Mouse (Mus musculus): Measurements from ENCODE around the gene Rln1. TPM values are rescaled to one million over a fixed set of nuclear protein-coding genes. Genes with fewer than 3 reads are reported as not detected.
A peak's percentile ranks its signal among the peaks of the same experiment; 100 is the strongest.

Gene Rln1
- 0.45 and 0.46 TPM in 2 replicates for polyA plus RNA-seq (2016; fragmentation: Nextera tagmentation; extraction: Ambion mirVana)

- H3K27ac ChIP-seq = no peak within 1 kb of the TSS
- WGBS = 4% methylated on average over 23 of the region's 23 CpGs
- no peak for ATAC-seq (ENCODE audit: insufficient number of reproducible peaks, insufficient read depth, low FRiP score, low TSS enrichment)
Measured at GRCm38 (mm10) chr19:29334068-29334745, at the start of gene Rln1. TSS of gene Rln1 (minus strand) at chr19:29334670.

GRCm38 (mm10) chr19:29383368-29383767, 48.9 kb upstream of the Rln1 start:
- Histone ChIP-seq H3K9ac (no peak overlapping the region), H3K27me3 (no peaks in the 10 kb centered on the region), H3K9me3 (no peaks in the 10 kb centered on the region), H3K27ac (no peak overlapping the region), H3K4me3 (no peak overlapping the region), H3K36me3 (no peaks in the 10 kb centered on the region), H3K4me1 (no peaks in the 10 kb centered on the region), H3K4me2 (replicated peaks) (no peak overlapping the region)
- ATAC-seq (ENCODE audit: insufficient number of reproducible peaks, insufficient read depth, low FRiP score, low TSS enrichment) = no peak
- WGBS = 94% methylated on average over 5 of the region's 5 CpGs

More at GRCm38 (mm10) chr19:29334068-29334745, at the start of gene Rln1:
- Histone ChIP-seq H3K36me3 (no peaks in the 10 kb centered on the region), H3K4me1 (peaks cover 10% of the 10 kb centered on the region; the same call in 1 of the 2 replicates), H3K27me3 (no peaks in the 10 kb centered on the region), H3K4me2 (replicated peaks) (peak within 1 kb of the TSS; percentile 81), H3K9ac (peak within 1 kb of the TSS; percentile 50), H3K9me3 (no peaks in the 10 kb centered on the region), H3K4me3 (peak within 1 kb of the TSS; percentile 41)

GRCm38 (mm10) chr19:29379839-29380603, 45.6 kb upstream of the Rln1 start:
- no peak overlapping the region for H3K4me3 ChIP-seq
- H3K4me1 ChIP-seq = no peaks in the 10 kb centered on the region
- ATAC-seq (ENCODE audit: insufficient number of reproducible peaks, insufficient read depth, low FRiP score, low TSS enrichment) = no peak
- WGBS = 87% methylated on average over 14 of the region's 14 CpGs
- no peaks in the 10 kb centered on the region for H3K27me3 ChIP-seq
- no peaks in the 10 kb centered on the region for H3K9me3 ChIP-seq
- H3K36me3 ChIP-seq = no peaks in the 10 kb centered on the region
- no peak overlapping the region for H3K9ac ChIP-seq
- no peak overlapping the region for H3K27ac ChIP-seq
- no peak overlapping the region for H3K4me2 ChIP-seq (replicated peaks)

- Histone ChIP-seq H3K4me2 (replicated peaks) (no peak overlapping the region), H3K27me3 (no peaks in the 10 kb centered on the region), H3K36me3 (no peaks in the 10 kb centered on the region), H3K4me3 (no peak overlapping the region), H3K9ac (no peak overlapping the region), H3K27ac (no peak overlapping the region), H3K9me3 (no peaks in the 10 kb centered on the region), H3K4me1 (no peaks in the 10 kb centered on the region)
- ATAC-seq (ENCODE audit: insufficient number of reproducible peaks, insufficient read depth, low FRiP score, low TSS enrichment) = no peak
- WGBS = 73% methylated on average over 3 of the region's 3 CpGs
Measured at GRCm38 (mm10) chr19:29376382-29376781, 41.9 kb upstream of the Rln1 start.

GRCm38 (mm10) chr19:29374947-29375346, 40.5 kb upstream of the Rln1 start:
- no peaks in the 10 kb centered on the region for H3K4me1 ChIP-seq
- no peaks in the 10 kb centered on the region for H3K36me3 ChIP-seq
- WGBS = 89% methylated on average over 9 of the region's 9 CpGs
- H3K9me3 ChIP-seq = no peaks in the 10 kb centered on the region
- no peaks in the 10 kb centered on the region for H3K27me3 ChIP-seq
- H3K27ac ChIP-seq = no peak overlapping the region
- ATAC-seq (ENCODE audit: insufficient number of reproducible peaks, insufficient read depth, low FRiP score, low TSS enrichment) = no peak
- no peak overlapping the region for H3K4me2 ChIP-seq (replicated peaks)
- no peak overlapping the region for H3K9ac ChIP-seq
- H3K4me3 ChIP-seq = no peak overlapping the region

- H3K4me3 ChIP-seq = no peak overlapping the region
- H3K4me1 ChIP-seq = no peaks in the 10 kb centered on the region
- no peaks in the 10 kb centered on the region for H3K9me3 ChIP-seq
- H3K4me2 ChIP-seq (replicated peaks) = peak overlapping the region; percentile 15; the same call in 1 of the 2 replicates
- H3K36me3 ChIP-seq = no peaks in the 10 kb centered on the region
- no peaks in the 10 kb centered on the region for H3K27me3 ChIP-seq
- ATAC-seq (ENCODE audit: insufficient number of reproducible peaks, insufficient read depth, low FRiP score, low TSS enrichment) = no peak
- H3K27ac ChIP-seq = no peak overlapping the region
- 38% methylated on average over 11 of the region's 11 CpGs for WGBS
- no peak overlapping the region for H3K9ac ChIP-seq
Measured at GRCm38 (mm10) chr19:29373438-29373837, 39.0 kb upstream of the Rln1 start.

GRCm38 (mm10) chr19:29372621-29373020, 38.2 kb upstream of the Rln1 start:
- no peak overlapping the region for H3K27ac ChIP-seq
- no peaks in the 10 kb centered on the region for H3K36me3 ChIP-seq
- H3K4me3 ChIP-seq = no peak overlapping the region
- 88% methylated on average over 3 of the region's 3 CpGs for WGBS
- no peak for ATAC-seq (ENCODE audit: insufficient number of reproducible peaks, insufficient read depth, low FRiP score, low TSS enrichment)
- no peaks in the 10 kb centered on the region for H3K27me3 ChIP-seq
- no peak overlapping the region for H3K9ac ChIP-seq
- H3K4me1 ChIP-seq = no peaks in the 10 kb centered on the region
- no peak overlapping the region for H3K4me2 ChIP-seq (replicated peaks)
- no peaks in the 10 kb centered on the region for H3K9me3 ChIP-seq

GRCm38 (mm10) chr19:29372138-29372537, 37.7 kb upstream of the Rln1 start:
- H3K9ac ChIP-seq = no peak overlapping the region
- H3K4me3 ChIP-seq = no peak overlapping the region
- H3K4me2 ChIP-seq (replicated peaks) = no peak overlapping the region
- no peaks in the 10 kb centered on the region for H3K27me3 ChIP-seq
- H3K36me3 ChIP-seq = no peaks in the 10 kb centered on the region
- H3K9me3 ChIP-seq = no peaks in the 10 kb centered on the region
- WGBS = 69% methylated on average over 4 of the region's 4 CpGs
- H3K27ac ChIP-seq = no peak overlapping the region
- no peak for ATAC-seq (ENCODE audit: insufficient number of reproducible peaks, insufficient read depth, low FRiP score, low TSS enrichment)
- H3K4me1 ChIP-seq = peaks cover 5% of the 10 kb centered on the region; the same call in 1 of the 2 replicates

- no peaks in the 10 kb centered on the region for H3K36me3 ChIP-seq
- WGBS = 84% methylated on average over 18 of the region's 18 CpGs
- no peak overlapping the region for H3K27ac ChIP-seq
- H3K27me3 ChIP-seq = no peaks in the 10 kb centered on the region
- H3K4me2 ChIP-seq (replicated peaks) = no peak overlapping the region
- ATAC-seq (ENCODE audit: insufficient number of reproducible peaks, insufficient read depth, low FRiP score, low TSS enrichment) = no peak
- H3K4me1 ChIP-seq = peaks cover 5% of the 10 kb centered on the region; the same call in 1 of the 2 replicates
- no peak overlapping the region for H3K9ac ChIP-seq
- no peak overlapping the region for H3K4me3 ChIP-seq
- H3K9me3 ChIP-seq = no peaks in the 10 kb centered on the region
Measured at GRCm38 (mm10) chr19:29371284-29372081, 37.0 kb upstream of the Rln1 start.

- H3K4me2 ChIP-seq (replicated peaks) = no peak overlapping the region
- H3K4me1 ChIP-seq = peaks cover 5% of the 10 kb centered on the region; the same call in 1 of the 2 replicates
- 90% methylated on average over 7 of the region's 7 CpGs for WGBS
- no peaks in the 10 kb centered on the region for H3K27me3 ChIP-seq
- H3K36me3 ChIP-seq = no peaks in the 10 kb centered on the region
- H3K27ac ChIP-seq = no peak overlapping the region
- no peak for ATAC-seq (ENCODE audit: insufficient number of reproducible peaks, insufficient read depth, low FRiP score, low TSS enrichment)
- no peak overlapping the region for H3K4me3 ChIP-seq
- no peaks in the 10 kb centered on the region for H3K9me3 ChIP-seq
- H3K9ac ChIP-seq = no peak overlapping the region
Measured at GRCm38 (mm10) chr19:29370545-29371283, 36.2 kb upstream of the Rln1 start.

GRCm38 (mm10) chr19:29370112-29370511, 35.6 kb upstream of the Rln1 start:
- Histone ChIP-seq H3K9me3 (no peaks in the 10 kb centered on the region), H3K27me3 (no peaks in the 10 kb centered on the region), H3K4me3 (no peak overlapping the region), H3K4me2 (replicated peaks) (no peak overlapping the region), H3K36me3 (no peaks in the 10 kb centered on the region), H3K4me1 (peaks cover 5% of the 10 kb centered on the region; the same call in 1 of the 2 replicates), H3K27ac (no peak overlapping the region), H3K9ac (no peak overlapping the region)
- WGBS = 71% methylated on average over 12 of the region's 12 CpGs
- ATAC-seq (ENCODE audit: insufficient number of reproducible peaks, insufficient read depth, low FRiP score, low TSS enrichment) = no peak
